Mouse (Mus musculus) MEL (cell line): Measurements from ENCODE around the gene Zdhhc24. TPM values are rescaled to one million over a fixed set of nuclear protein-coding genes. Genes with fewer than 3 reads are reported as not detected.

Experiments used
- DNase-seq: peaks from one replicate; pipeline ENCODE4 v3.0.0; 2011; ENCODE audit warnings: low read depth, low spot score
- H3K27ac ChIP-seq: 2 replicates; pipeline ENCODE4 v1.5.1; 2012; ENCODE audit warnings: low read depth, mild to moderate bottlenecking, control low read depth, low read length, moderate library complexity; ENCODE audit not compliant: control insufficient read depth
- H3K27me3 ChIP-seq, 2 experiments: fragments of 150-350 bp in 1 of 2; sonication (generic) in 1 of 2; 2 replicates each; pipeline ENCODE4 v1.6.1; 2012; ENCODE audit warnings: low read length in 2 of 2, mild to moderate bottlenecking in 2 of 2, improper control_type of control experiment in 1 of 2, moderate library complexity in 1 of 2; ENCODE audit not compliant: insufficient read depth in 2 of 2, control insufficient read depth in 1 of 2
- H3K36me3 ChIP-seq, 2 experiments: 2 replicates each; pipeline ENCODE4 v1.6.1; 2012 to 2014; ENCODE audit warnings: low read length in 2 of 2, improper control_type of control experiment in 1 of 2, inconsistent platforms in 1 of 2, mild to moderate bottlenecking in 1 of 2; ENCODE audit not compliant: insufficient read depth in 2 of 2, control insufficient read depth in 1 of 2
- H3K4me1 ChIP-seq, 2 experiments: fragments of 150-350 bp in 1 of 2; sonication (generic) in 1 of 2; 2 replicates each; pipeline ENCODE4 v1.6.1; 2012; ENCODE audit warnings: low read length in 2 of 2, improper control_type of control experiment in 1 of 2, mild to moderate bottlenecking in 1 of 2; ENCODE audit not compliant: insufficient read depth in 2 of 2, control insufficient read depth in 1 of 2
- H3K4me3 ChIP-seq, 2 experiments: fragments of 150-350 bp in 1 of 2; sonication (generic) in 1 of 2; 2 replicates each; pipeline ENCODE4 v1.5.1; 2012; ENCODE audit warnings: low read depth in 2 of 2, low read length in 2 of 2, mild to moderate bottlenecking in 2 of 2, moderate library complexity in 2 of 2, control low read depth in 1 of 2, improper control_type of control experiment in 1 of 2; ENCODE audit not compliant: control insufficient read depth in 1 of 2, insufficient read depth in 1 of 2
- H3K79me2 ChIP-seq: 2 replicates; pipeline ENCODE4 v1.6.1; 2012; ENCODE audit warnings: mild to moderate bottlenecking, low read length, moderate library complexity; ENCODE audit not compliant: control insufficient read depth, poor library complexity, insufficient read depth
- H3K9ac ChIP-seq: 2 replicates; pipeline ENCODE4 v1.6.1; 2012; ENCODE audit warnings: low read depth, mild to moderate bottlenecking, control low read depth, low read length, moderate library complexity; ENCODE audit not compliant: control insufficient read depth, poor library complexity, severe bottlenecking
- H3K9me3 ChIP-seq: fragments of 150-350 bp; sonication (generic); replicated peaks from 2 replicates; pipeline ENCODE4 v1.6.1; 2012; ENCODE audit warnings: mild to moderate bottlenecking, low read length, improper control_type of control experiment, moderate library complexity; ENCODE audit not compliant: insufficient read depth
- BHLHE40 ChIP-seq: IDR thresholded peaks from 2 replicates; pipeline ENCODE4 v1.6.1; 2012; ENCODE audit warnings: low read depth, mild to moderate bottlenecking, inconsistent platforms, low read length, improper control_type of control experiment, borderline replicate concordance
- CHD1 ChIP-seq: IDR thresholded peaks from 2 replicates; pipeline ENCODE4 v1.6.1; 2012; ENCODE audit warnings: low read depth, mild to moderate bottlenecking, inconsistent platforms, low read length, improper control_type of control experiment
- E2F4 ChIP-seq: IDR thresholded peaks from 2 replicates; pipeline ENCODE4 v1.6.1; 2011; ENCODE audit warnings: low read depth, low read length, improper control_type of control experiment, borderline replicate concordance
- EP300 ChIP-seq, 2 experiments: IDR thresholded peaks; 2 replicates each; pipeline ENCODE4 v1.6.1; 2011; ENCODE audit warnings: improper control_type of control experiment in 2 of 2, low read length in 2 of 2, low read depth in 1 of 2, mild to moderate bottlenecking in 1 of 2
- ETS1 ChIP-seq: IDR thresholded peaks from 2 replicates; pipeline ENCODE4 v1.6.1; 2012; ENCODE audit warnings: low read depth, mild to moderate bottlenecking, inconsistent platforms, low read length, improper control_type of control experiment, moderate library complexity
- GABPA ChIP-seq: IDR thresholded peaks from 2 replicates; pipeline ENCODE4 v1.6.1; 2012; ENCODE audit warnings: low read depth, mild to moderate bottlenecking, inconsistent platforms, low read length, improper control_type of control experiment, moderate library complexity
- HCFC1 ChIP-seq: IDR thresholded peaks from 2 replicates; pipeline ENCODE4 v1.6.1; 2012; ENCODE audit warnings: low read depth, mild to moderate bottlenecking, inconsistent platforms, low read length, improper control_type of control experiment, moderate library complexity
- JUND ChIP-seq: IDR thresholded peaks from 2 replicates; pipeline ENCODE4 v1.6.1; 2011; ENCODE audit warnings: low read depth, mild to moderate bottlenecking, improper control_type of control experiment, low read length
- MAFK ChIP-seq: IDR thresholded peaks from 2 replicates; pipeline ENCODE4 v1.6.1; 2011; ENCODE audit warnings: low read depth, mild to moderate bottlenecking, low read length, improper control_type of control experiment, borderline replicate concordance
- MAZ ChIP-seq: IDR thresholded peaks from 2 replicates; pipeline ENCODE4 v1.6.1; 2012; ENCODE audit warnings: low read depth, mild to moderate bottlenecking, inconsistent platforms, low read length, improper control_type of control experiment
- MXI1 ChIP-seq: IDR thresholded peaks from 2 replicates; pipeline ENCODE4 v1.6.1; 2011; ENCODE audit warnings: mild to moderate bottlenecking, low read depth, low read length, improper control_type of control experiment
- MYC ChIP-seq: IDR thresholded peaks from 2 replicates; pipeline ENCODE4 v1.6.1; 2011; ENCODE audit warnings: low read depth, mild to moderate bottlenecking, low read length, improper control_type of control experiment, moderate library complexity
- NRF1 ChIP-seq: IDR thresholded peaks from 2 replicates; pipeline ENCODE4 v1.6.1; 2014; ENCODE audit warnings: low read depth, mild to moderate bottlenecking, inconsistent platforms, low read length, improper control_type of control experiment, moderate library complexity; ENCODE audit not compliant: poor library complexity, insufficient read depth, severe bottlenecking
- POLR2AphosphoS2 ChIP-seq: IDR thresholded peaks from 2 replicates; pipeline ENCODE4 v1.6.1; 2011; ENCODE audit warnings: low read length, improper control_type of control experiment
- POLR2AphosphoS5 ChIP-seq: IDR thresholded peaks from 2 replicates; pipeline ENCODE4 v1.6.1; 2012; ENCODE audit warnings: low read depth, borderline replicate concordance, mild to moderate bottlenecking, inconsistent platforms, low read length, moderate library complexity, mixed read lengths
- RAD21 ChIP-seq: IDR thresholded peaks from 2 replicates; pipeline ENCODE4 v1.6.1; 2011; ENCODE audit warnings: mild to moderate bottlenecking, low read depth, low read length, improper control_type of control experiment
- RCOR1 ChIP-seq: IDR thresholded peaks from 2 replicates; pipeline ENCODE4 v1.6.1; 2012; ENCODE audit warnings: low read depth, mild to moderate bottlenecking, inconsistent platforms, low read length, improper control_type of control experiment
- SIN3A ChIP-seq: IDR thresholded peaks from 2 replicates; pipeline ENCODE4 v1.6.1; 2012; ENCODE audit warnings: low read length, improper control_type of control experiment, inconsistent platforms
- TAL1 ChIP-seq: IDR thresholded peaks from 2 replicates; pipeline ENCODE4 v1.6.1; 2012; ENCODE audit warnings: mild to moderate bottlenecking, inconsistent platforms, low read length, moderate library complexity, mixed read lengths
- TBP ChIP-seq: IDR thresholded peaks from 2 replicates; pipeline ENCODE4 v1.8.0; 2011; ENCODE audit warnings: low read depth, low read length, improper control_type of control experiment
- TCF12 ChIP-seq: IDR thresholded peaks from 2 replicates; pipeline ENCODE4 v1.6.1; 2014; ENCODE audit warnings: low read depth, mild to moderate bottlenecking, inconsistent platforms, low read length, improper control_type of control experiment, moderate library complexity
- USF1 ChIP-seq: IDR thresholded peaks from 2 replicates; pipeline ENCODE4 v1.6.1; 2014; ENCODE audit warnings: low read depth, mild to moderate bottlenecking, inconsistent platforms, low read length, improper control_type of control experiment, moderate library complexity
- ZC3H11A ChIP-seq: IDR thresholded peaks from 2 replicates; pipeline ENCODE4 v1.6.1; 2012; ENCODE audit warnings: low read depth, mild to moderate bottlenecking, inconsistent platforms, low read length, improper control_type of control experiment
- ZMIZ1 ChIP-seq: IDR thresholded peaks from 2 replicates; pipeline ENCODE4 v1.6.1; 2012; ENCODE audit warnings: low read depth, mild to moderate bottlenecking, inconsistent platforms, low read length, improper control_type of control experiment, moderate library complexity
- polyA plus RNA-seq, 2 experiments: library from polyadenylated mRNA; stranded (reverse) in 1 of 2; unstranded in 1 of 2; fragments of >175 nt in 1 of 2; fragments of >200 nt in 1 of 2; gene quantifications; 2 replicates each; pipeline versions ENCODE4 v1.2.1 to v1.2.4; 2012; ENCODE audit warnings: low replicate concordance in 2 of 2, low read depth in 1 of 2; ENCODE audit not compliant: insufficient read length in 2 of 2, insufficient read depth in 1 of 2, missing spikeins in 1 of 2
- total RNA-seq: library from RNA; depleted of rRNA; stranded (reverse); fragments of 300-350 nt; gene quantifications from 2 replicates; pipeline ENCODE4 v1.2.3, GENCODE M21; 2012

Gene Zdhhc24
- total and polyA plus RNA-seq, 3 experiments: 15.8 to 21.1 TPM; not detected in 1

- no peaks in the 10 kb centered on the region for H3K36me3 ChIP-seq
- peaks cover 0 to 5% of the 10 kb centered on the region in 2 experiments; a peak in 1 of 4 replicates for H3K4me1 ChIP-seq
- no peak within 1 kb of the TSS for H3K9ac ChIP-seq
- no peak within 1 kb of the TSS for H3K4me3 ChIP-seq
- H3K79me2 ChIP-seq: no peaks in the 10 kb centered on the region
- DNase-seq: no peak
- H3K9me3 ChIP-seq: no peaks in the 10 kb centered on the region
- no peak within 1 kb of the TSS for H3K27ac ChIP-seq
- H3K27me3 ChIP-seq: peaks cover 2 to 3% of the 10 kb centered on the region in 2 experiments; a peak in 3 of 4 replicates
- no peak for TF ChIP-seq ZC3H11A
- TF ChIP-seq TCF12: no peak
- no peak for TF ChIP-seq E2F4
- no peak for TF ChIP-seq RCOR1
Measured at GRCm38 (mm10) chr19:4854552-4855469, 23.7 kb upstream of the Zdhhc24 start, which contains the start of gene Ctsf. Gene Ctsf, plus strand, starts transcription at chr19:4855130.

- no peak overlapping the region for H3K9ac ChIP-seq
- no peak overlapping the region for H3K27ac ChIP-seq
Measured at GRCm38 (mm10) chr19:4855470-4855820, 23.0 kb upstream of the Zdhhc24 start.

GRCm38 (mm10) chr19:4855951-4856350 is 22.5 kb upstream of the Zdhhc24 start:
- peaks cover 0 to 5% of the 10 kb centered on the region in 2 experiments; a peak in 1 of 4 replicates for H3K4me1 ChIP-seq
- peaks cover 2 to 3% of the 10 kb centered on the region in 2 experiments; a peak in 2 of 4 replicates for H3K27me3 ChIP-seq
- no peak overlapping the region for H3K4me3 ChIP-seq

More at GRCm38 (mm10) chr19:4855470-4855820, 23.0 kb upstream of the Zdhhc24 start:
- Histone ChIP-seq H3K36me3 (no peaks in the 10 kb centered on the region), H3K79me2 (no peaks in the 10 kb centered on the region), H3K4me1 (peaks cover 0 to 5% of the 10 kb centered on the region in 2 experiments; a peak in 1 of 4 replicates), H3K9me3 (no peaks in the 10 kb centered on the region), H3K27me3 (peaks cover 2 to 3% of the 10 kb centered on the region in 2 experiments; a peak in 3 of 4 replicates), H3K4me3 (no peak overlapping the region)
- TF ChIP-seq EP300 (IDR thresholded peaks at IDR 0.05; ENCODE audit: low read depth in 1 of 2, low read length in 2 of 2) (no peak), MXI1 (no peak), USF1 (no peak), POLR2AphosphoS5 (no peak), E2F4 (no peak), POLR2AphosphoS2 (no peak), ZMIZ1 (no peak), GABPA (no peak), JUND (no peak), ZC3H11A (no peak), BHLHE40 (no peak), TAL1 (no peak), RAD21 (no peak), NRF1 (no peak)
- no peak for DNase-seq

More at GRCm38 (mm10) chr19:4855951-4856350, 22.5 kb upstream of the Zdhhc24 start:
- TF ChIP-seq HCFC1 (no peak), MAFK (no peak), CHD1 (no peak), NRF1 (no peak), MYC (no peak), EP300 (IDR thresholded peaks at IDR 0.05; ENCODE audit: low read depth in 1 of 2, low read length in 2 of 2) (no peak), JUND (no peak), MAZ (no peak), E2F4 (no peak), TBP (no peak), ETS1 (no peak), SIN3A (no peak)
- no peaks in the 10 kb centered on the region for H3K79me2 ChIP-seq
- H3K27ac ChIP-seq: no peak overlapping the region
- no peak overlapping the region for H3K9ac ChIP-seq
- no peaks in the 10 kb centered on the region for H3K36me3 ChIP-seq
- DNase-seq: no peak
- H3K9me3 ChIP-seq: no peaks in the 10 kb centered on the region
